Mouse (Mus musculus): Measurements from ENCODE around the gene Slc25a4. TPM values are rescaled to one million over a fixed set of nuclear protein-coding genes. Genes with fewer than 3 reads are reported as not detected.
A peak's percentile ranks its signal among the peaks of the same experiment; 100 is the strongest.
"Not testable (repeated sequence)": the region's sequence is repeated elsewhere in the genome, so short reads cannot be mapped to it uniquely, and the experiment has no call there.

The Slc25a4 gene
- polyA plus RNA-seq, 1 experiment from 2014 or later, result 525 TPM

GRCm38 (mm10) chr8:46231968-46232367 is 20.9 kb upstream of the Slc25a4 start:
- not testable (repeated sequence) for H3K4me2 ChIP-seq (replicated peaks); ATAC-seq (ENCODE audit: insufficient number of reproducible peaks, insufficient read depth, low FRiP score, low TSS enrichment); H3K9ac ChIP-seq; H3K9me3 ChIP-seq; H3K4me3 ChIP-seq; H3K27ac ChIP-seq; H3K27me3 ChIP-seq; H3K36me3 ChIP-seq; H3K4me1 ChIP-seq
- 80% methylated on average over 7 of the region's 7 CpGs for WGBS

GRCm38 (mm10) chr8:46226622-46227021 is 15.5 kb upstream of the Slc25a4 start:
- no peaks in the 10 kb centered on the region for H3K9me3 ChIP-seq
- H3K4me2 ChIP-seq (replicated peaks), result no peak overlapping the region
- no peak overlapping the region for H3K9ac ChIP-seq
- WGBS, result 85% methylated on average over 5 of the region's 5 CpGs
- no peak for ATAC-seq (ENCODE audit: insufficient number of reproducible peaks, insufficient read depth, low FRiP score, low TSS enrichment)
- H3K36me3 ChIP-seq, result no peaks in the 10 kb centered on the region
- no peak overlapping the region for H3K4me3 ChIP-seq
- no peak overlapping the region for H3K27ac ChIP-seq
- H3K27me3 ChIP-seq, result no peaks in the 10 kb centered on the region
- no peaks in the 10 kb centered on the region for H3K4me1 ChIP-seq

- no peak overlapping the region for H3K27ac ChIP-seq
- H3K4me1 ChIP-seq, result no peaks in the 10 kb centered on the region
- no peak overlapping the region for H3K4me3 ChIP-seq
- H3K4me2 ChIP-seq (replicated peaks), result no peak overlapping the region
- WGBS, result 63% methylated on average over 3 of the region's 3 CpGs
- no peaks in the 10 kb centered on the region for H3K27me3 ChIP-seq
- H3K9me3 ChIP-seq, result no peaks in the 10 kb centered on the region
- no peak overlapping the region for H3K9ac ChIP-seq
- no peaks in the 10 kb centered on the region for H3K36me3 ChIP-seq
- no peak for ATAC-seq (ENCODE audit: insufficient number of reproducible peaks, insufficient read depth, low FRiP score, low TSS enrichment)
These were observed 14.4 kb upstream of the Slc25a4 start for GRCm38 (mm10) chr8:46225501-46225900.

DNA sequence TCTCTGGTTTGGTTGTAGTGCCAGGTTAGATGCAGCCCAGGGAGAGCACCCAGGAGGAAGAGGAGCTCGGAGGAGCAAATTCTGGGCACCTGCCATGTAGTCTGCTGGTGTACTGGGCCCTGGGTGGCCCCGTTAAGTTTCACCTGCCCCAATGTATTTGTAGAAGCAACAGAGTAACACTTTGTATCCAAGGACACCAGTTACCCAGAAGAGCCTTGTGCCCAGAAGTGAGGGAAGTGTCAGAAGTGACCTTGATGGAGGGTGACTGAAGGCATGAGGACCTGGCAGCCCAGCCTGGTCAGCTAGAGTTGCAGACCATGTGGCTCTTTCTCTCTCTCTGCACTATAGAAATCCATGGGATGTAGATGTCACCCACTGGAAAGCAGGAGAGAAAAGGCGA is 9.5 kb upstream of the Slc25a4 start:
- Histone ChIP-seq H3K9me3 (no peaks in the 10 kb centered on the region), H3K9ac (no peak overlapping the region), H3K36me3 (no peaks in the 10 kb centered on the region), H3K27me3 (no peaks in the 10 kb centered on the region), H3K4me2 (replicated peaks) (no peak overlapping the region), H3K4me3 (no peak overlapping the region), H3K27ac (no peak overlapping the region), H3K4me1 (no peaks in the 10 kb centered on the region)
- WGBS, result 80% methylated on average over 3 of the region's 3 CpGs
- no peak for ATAC-seq (ENCODE audit: insufficient number of reproducible peaks, insufficient read depth, low FRiP score, low TSS enrichment)

GRCm38 (mm10) chr8:46216838-46217237 is 5.8 kb upstream of the Slc25a4 start:
- Histone ChIP-seq H3K36me3 (no peaks in the 10 kb centered on the region), H3K27ac (peak overlapping the region; percentile 64), H3K9ac (peak overlapping the region; percentile 33), H3K4me3 (peak overlapping the region; percentile 32), H3K27me3 (no peaks in the 10 kb centered on the region), H3K9me3 (no peaks in the 10 kb centered on the region), H3K4me1 (peaks cover 1% of the 10 kb centered on the region; the same call in 1 of the 2 replicates), H3K4me2 (replicated peaks) (peak overlapping the region; percentile 50)
- 1% methylated on average over 14 of the region's 14 CpGs for WGBS
- ATAC-seq (ENCODE audit: insufficient number of reproducible peaks, insufficient read depth, low FRiP score, low TSS enrichment), result peak; percentile 86; the same call in 1 of the 2 replicates

GRCm38 (mm10) chr8:46213971-46214480 is 2.9 kb upstream of the Slc25a4 start:
- WGBS, result 30% methylated on average over 2 of the region's 2 CpGs
- Histone ChIP-seq H3K36me3 (peaks cover 3% of the 10 kb centered on the region), H3K4me1 (peaks cover 15% of the 10 kb centered on the region), H3K27me3 (no peaks in the 10 kb centered on the region), H3K4me2 (replicated peaks) (no peak overlapping the region), H3K27ac (no peak overlapping the region), H3K9me3 (no peaks in the 10 kb centered on the region), H3K4me3 (no peak overlapping the region), H3K9ac (no peak overlapping the region)
- ATAC-seq (ENCODE audit: insufficient number of reproducible peaks, insufficient read depth, low FRiP score, low TSS enrichment), result no peak

DNA sequence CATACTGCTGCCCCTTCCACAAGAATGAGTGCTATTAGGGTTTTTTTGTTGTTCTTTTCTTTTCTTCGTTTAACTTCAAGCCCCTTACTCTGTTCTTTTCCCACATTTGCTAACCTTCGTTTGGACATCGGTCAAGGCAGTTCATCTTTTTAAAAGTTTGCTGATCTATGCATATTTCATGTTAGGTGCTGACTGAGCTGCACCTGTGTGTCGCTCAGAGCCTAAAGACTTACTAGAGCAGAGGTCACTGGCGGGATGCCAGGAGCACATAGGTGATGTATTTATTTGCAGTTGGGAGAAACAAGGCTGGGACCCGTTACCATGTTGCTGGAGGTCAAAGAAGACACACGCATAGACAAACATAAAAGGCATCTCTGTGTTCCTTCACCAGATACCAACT is 1.1 kb upstream of the Slc25a4 start:
- H3K4me3 ChIP-seq, result no peak overlapping the region
- no peaks in the 10 kb centered on the region for H3K9me3 ChIP-seq
- no peak overlapping the region for H3K27ac ChIP-seq
- ATAC-seq (ENCODE audit: insufficient number of reproducible peaks, insufficient read depth, low FRiP score, low TSS enrichment), result no peak
- H3K36me3 ChIP-seq, result peaks cover 21% of the 10 kb centered on the region
- no peak overlapping the region for H3K9ac ChIP-seq
- 48% methylated on average over 7 of the region's 7 CpGs for WGBS
- H3K4me1 ChIP-seq, result peaks cover 30% of the 10 kb centered on the region
- H3K27me3 ChIP-seq, result no peaks in the 10 kb centered on the region
- peak overlapping the region; percentile 64; the same call in 1 of the 2 replicates for H3K4me2 ChIP-seq (replicated peaks)

DNA sequence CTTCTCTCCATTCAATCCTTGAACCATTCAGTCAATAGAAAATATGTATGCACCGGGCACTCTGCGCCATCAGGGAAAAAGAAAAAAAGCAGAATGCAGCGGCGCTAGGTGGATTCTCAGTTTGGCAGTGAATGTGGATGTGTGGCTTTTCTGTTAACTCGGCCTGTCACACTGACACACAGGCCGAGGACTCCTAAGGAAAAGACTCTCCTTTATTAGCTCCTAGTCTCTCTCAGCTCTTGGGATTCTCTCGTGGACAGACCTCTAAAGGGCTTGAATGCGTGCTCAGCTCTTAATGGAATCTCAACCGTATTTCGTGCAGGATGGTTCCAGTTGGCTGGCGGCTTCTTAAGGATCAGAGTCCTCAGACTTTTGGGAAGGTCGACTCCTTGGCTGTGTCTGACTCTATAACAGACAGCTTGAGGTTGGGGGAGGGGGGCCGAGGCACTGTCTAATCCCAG is 557 bp upstream of the Slc25a4 start:
- Histone ChIP-seq H3K9ac (peak overlapping the region; percentile 94), H3K4me1 (peaks cover 34% of the 10 kb centered on the region), H3K4me3 (peak overlapping the region; percentile 75), H3K36me3 (peaks cover 26% of the 10 kb centered on the region), H3K27ac (peak overlapping the region; percentile 97), H3K9me3 (no peaks in the 10 kb centered on the region), H3K27me3 (no peaks in the 10 kb centered on the region), H3K4me2 (replicated peaks) (peak overlapping the region; percentile 64)
- ATAC-seq (ENCODE audit: insufficient number of reproducible peaks, insufficient read depth, low FRiP score, low TSS enrichment), result no peak
- 6% methylated on average over 13 of the region's 13 CpGs for WGBS

GRCm38 (mm10) chr8:46209057-46209456 is 2.0 kb downstream of the Slc25a4 start:
- Histone ChIP-seq H3K27me3 (no peaks in the 10 kb centered on the region), H3K9me3 (no peaks in the 10 kb centered on the region), H3K27ac (no peak overlapping the region), H3K36me3 (peaks cover 48% of the 10 kb centered on the region), H3K4me1 (peaks cover 41% of the 10 kb centered on the region), H3K4me3 (peak overlapping the region; percentile 75), H3K4me2 (replicated peaks) (peak overlapping the region; percentile 64), H3K9ac (peak overlapping the region; percentile 94)
- ATAC-seq (ENCODE audit: insufficient number of reproducible peaks, insufficient read depth, low FRiP score, low TSS enrichment), result no peak
- WGBS, result 69% methylated on average over 15 of the region's 15 CpGs

DNA sequence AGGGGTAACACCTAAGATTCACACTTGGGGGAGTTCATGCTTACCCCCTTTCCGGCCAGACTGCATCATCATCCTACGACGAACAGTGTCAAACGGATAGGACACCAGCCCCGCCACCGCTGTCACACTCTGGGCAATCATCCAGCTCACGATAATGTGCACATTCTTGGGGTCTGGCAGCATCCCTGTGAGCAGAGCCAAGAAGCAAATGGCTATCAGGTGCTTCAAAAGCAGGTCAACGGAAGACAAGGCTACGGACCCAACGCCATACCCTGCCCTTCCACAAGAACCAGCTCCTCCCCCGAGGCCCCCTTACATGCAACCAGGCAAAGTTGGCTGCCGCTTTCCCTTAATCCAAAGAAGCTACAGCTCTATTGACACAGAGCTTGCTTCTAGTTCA is 2.7 kb downstream of the Slc25a4 start:
- Histone ChIP-seq H3K9ac (peak overlapping the region; percentile 94; the same call in 1 of the 2 replicates), H3K4me2 (replicated peaks) (peak overlapping the region; percentile 64)

GRCm38 (mm10) chr8:46206107-46206506 is 5.0 kb downstream of the Slc25a4 start:
- no peak for ATAC-seq (ENCODE audit: insufficient number of reproducible peaks, insufficient read depth, low FRiP score, low TSS enrichment)
- peaks cover 71% of the 10 kb centered on the region for H3K36me3 ChIP-seq
- no peaks in the 10 kb centered on the region for H3K27me3 ChIP-seq
- no peak overlapping the region for H3K4me2 ChIP-seq (replicated peaks)
- H3K4me1 ChIP-seq, result peaks cover 36% of the 10 kb centered on the region
- peak overlapping the region; percentile 66; the same call in 1 of the 2 replicates for H3K27ac ChIP-seq
- no peaks in the 10 kb centered on the region for H3K9me3 ChIP-seq
- H3K4me3 ChIP-seq, result no peak overlapping the region
- no peak overlapping the region for H3K9ac ChIP-seq
- WGBS, result 65% methylated on average over 6 of the region's 6 CpGs

More for the DNA sequence above, 2.7 kb downstream of the Slc25a4 start:
- ATAC-seq (ENCODE audit: insufficient number of reproducible peaks, insufficient read depth, low FRiP score, low TSS enrichment), result no peak
- WGBS, result 74% methylated on average over 12 of the region's 12 CpGs
- Histone ChIP-seq H3K4me1 (peaks cover 41% of the 10 kb centered on the region), H3K36me3 (peaks cover 54% of the 10 kb centered on the region), H3K27ac (peak overlapping the region; percentile 30; the same call in 1 of the 2 replicates), H3K4me3 (peak overlapping the region; percentile 75), H3K27me3 (no peaks in the 10 kb centered on the region), H3K9me3 (no peaks in the 10 kb centered on the region)

DNA sequence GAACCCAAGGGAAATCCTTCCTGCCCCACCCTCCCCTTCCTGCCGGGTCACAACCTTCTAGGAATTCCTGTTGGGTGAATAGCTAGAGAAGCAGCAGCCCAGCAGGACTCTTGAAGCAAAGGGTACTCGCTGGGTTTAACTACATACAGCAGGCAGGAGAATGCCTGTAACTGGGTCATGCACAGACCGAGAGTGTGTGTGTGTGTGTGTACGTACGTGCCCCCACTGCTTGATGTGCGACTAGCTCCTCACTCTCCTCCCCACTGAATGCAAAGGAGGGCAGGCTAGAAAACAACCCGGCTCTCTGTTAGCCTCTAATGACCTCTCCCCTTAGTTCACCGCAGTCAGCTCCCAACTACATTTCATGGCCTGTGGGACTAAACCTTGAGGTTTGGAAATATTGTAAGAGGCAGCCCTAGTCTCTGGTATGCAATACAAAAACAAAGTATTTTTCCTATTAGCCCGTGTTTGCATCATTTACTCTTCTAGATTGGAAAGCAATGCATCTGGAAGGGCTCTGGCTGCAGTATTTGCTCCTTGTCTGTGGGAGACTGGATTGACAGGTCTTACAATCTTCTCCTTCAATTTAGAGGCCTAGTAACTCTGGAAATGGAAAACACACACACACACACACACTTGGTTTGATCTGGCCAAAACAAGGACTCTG is 6.0 kb downstream of the Slc25a4 start:
- peaks cover 36% of the 10 kb centered on the region for H3K4me1 ChIP-seq
- peaks cover 71% of the 10 kb centered on the region for H3K36me3 ChIP-seq
- H3K27ac ChIP-seq, result peak overlapping the region; percentile 36; the same call in 1 of the 2 replicates
- WGBS, result 55% methylated on average over 9 of the region's 9 CpGs
- no peaks in the 10 kb centered on the region for H3K9me3 ChIP-seq
- H3K9ac ChIP-seq, result no peak overlapping the region
- no peaks in the 10 kb centered on the region for H3K27me3 ChIP-seq
- ATAC-seq (ENCODE audit: insufficient number of reproducible peaks, insufficient read depth, low FRiP score, low TSS enrichment), result no peak
- no peak overlapping the region for H3K4me3 ChIP-seq
- no peak overlapping the region for H3K4me2 ChIP-seq (replicated peaks)
